Mouse (Mus musculus) effector memory CD4-positive, alpha-beta T cell, adult 7 months (primary cell): Measurements from ENCODE around the gene Gm5798. TPM values are rescaled to one million over a fixed set of nuclear protein-coding genes. Genes with fewer than 3 reads are reported as not detected.

Experiments used
- polyA plus RNA-seq: library from polyadenylated mRNA; unstranded; fragments of 100-300 nt; shearing (Covaris generic); gene quantifications from one replicate; pipeline ENCODE4 v1.2.1, GENCODE M21; 2017

Gene Gm5798
- 0.24 TPM for polyA plus RNA-seq

DNA sequence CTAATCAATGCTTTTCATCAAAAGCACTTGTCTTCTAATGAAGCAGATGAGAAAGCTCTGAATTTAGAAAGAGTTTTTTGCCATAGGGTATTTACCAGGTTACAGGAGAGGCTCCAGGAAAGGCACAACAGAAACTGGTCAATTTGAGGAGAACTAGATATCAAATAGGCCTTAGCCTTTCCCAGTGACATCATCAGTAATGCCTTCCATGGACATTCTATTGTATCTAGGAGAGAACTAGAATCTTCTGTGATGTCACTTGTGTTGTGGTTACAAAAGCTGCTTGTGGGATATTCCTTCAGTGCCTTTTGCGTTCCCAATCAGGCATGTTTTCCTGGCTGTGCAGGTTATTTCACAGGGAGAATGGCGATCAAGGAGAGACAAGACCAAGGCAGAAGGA lies at the start of gene Gm5798:
TSS of gene Gm5798 (plus strand) at position 301 of the 400 bp plus-strand sequence.

GRCm38 (mm10) chr14:41386279-41386678 lies 37.9 kb downstream of the Gm5798 start, which contains the start of gene Gm7945:
Gm7945 (minus strand) TSS chr14:41386379.

Other genes with a start within 250 kb of the Gm5798 start
- gene Mat1a, start 243.6 kb upstream of the Gm5798 start, polyA plus RNA-seq: not detected
- gene Sftpa1, start 216.8 kb upstream of the Gm5798 start, polyA plus RNA-seq: 0.13 TPM
- gene Mbl1, start 197.2 kb upstream of the Gm5798 start, polyA plus RNA-seq: not detected
- 0.28 TPM for gene Sftpd, start 163.5 kb upstream of the Gm5798 start, polyA plus RNA-seq
- gene Gm2832, start 69.8 kb upstream of the Gm5798 start, polyA plus RNA-seq: not detected
- gene Gm7945, start 37.8 kb downstream of the Gm5798 start, polyA plus RNA-seq: not detected
- not detected for gene Gm6482, start 59.7 kb downstream of the Gm5798 start, polyA plus RNA-seq
- not detected for gene Gm7954, start 104.9 kb downstream of the Gm5798 start, polyA plus RNA-seq
- gene Gm3486, start 140.9 kb downstream of the Gm5798 start, polyA plus RNA-seq: not detected
- gene Gm7970, start 207.0 kb downstream of the Gm5798 start, polyA plus RNA-seq: not detected
- not detected for gene 1700049E17Rik2, start 224.6 kb downstream of the Gm5798 start, polyA plus RNA-seq